Mouse (Mus musculus): Measurements from ENCODE around the gene Arfrp1. TPM values are rescaled to one million over a fixed set of nuclear protein-coding genes. Genes with fewer than 3 reads are reported as not detected.

Arfrp1 gene
- polyA plus RNA-seq, 1 experiment from 2014 or later, result 65.8 TPM

- no peaks in the 10 kb centered on the region for H3K27me3 ChIP-seq (ENCODE audit: control insufficient read depth, insufficient read depth, low read length)
- no peaks in the 10 kb centered on the region for H3K4me1 ChIP-seq (ENCODE audit: control insufficient read depth, insufficient read depth, low read length)
- no peak for DNase-seq
- no peaks in the 10 kb centered on the region for H3K9me3 ChIP-seq (ENCODE audit: control insufficient read depth, low read length)
- WGBS, result 95% methylated on average over 6 of the region's 6 CpGs
- ATAC-seq (ENCODE audit: low FRiP score, low TSS enrichment), result no peak
- peaks cover 80% of the 10 kb centered on the region for H3K36me3 ChIP-seq (ENCODE audit: control insufficient read depth, insufficient read depth, low read length)
- no peak overlapping the region for H3K4me3 ChIP-seq (replicated peaks; ENCODE audit: low read depth, low read length)
- no peak overlapping the region for H3K27ac ChIP-seq (replicated peaks; ENCODE audit: low read depth, low read length)
- no peak overlapping the region for H3K9ac ChIP-seq (replicated peaks; ENCODE audit: low read length)
- no peak overlapping the region for H3K4me2 ChIP-seq (ENCODE audit: low read length)
Measured at GRCm38 (mm10) chr2:181381631-181382306, 16.6 kb upstream of the Arfrp1 start.

- ATAC-seq (ENCODE audit: low FRiP score, low TSS enrichment) (no peak), DNase-seq (no peak)
- Histone ChIP-seq H3K4me1 (ENCODE audit: control insufficient read depth, insufficient read depth, low read length) (no peaks in the 10 kb centered on the region), H3K4me3 (replicated peaks; ENCODE audit: low read depth, low read length) (no peak overlapping the region), H3K4me2 (ENCODE audit: low read length) (no peak overlapping the region), H3K27me3 (ENCODE audit: control insufficient read depth, insufficient read depth, low read length) (no peaks in the 10 kb centered on the region), H3K36me3 (ENCODE audit: control insufficient read depth, insufficient read depth, low read length) (peaks cover 78% of the 10 kb centered on the region), H3K9me3 (ENCODE audit: control insufficient read depth, low read length) (no peaks in the 10 kb centered on the region), H3K27ac (replicated peaks; ENCODE audit: low read depth, low read length) (no peak overlapping the region), H3K9ac (replicated peaks; ENCODE audit: low read length) (no peak overlapping the region)
- 88% methylated on average over 5 of the region's 5 CpGs for WGBS
Measured at GRCm38 (mm10) chr2:181381107-181381506, 15.9 kb upstream of the Arfrp1 start.

GRCm38 (mm10) chr2:181380251-181380650 is 15.0 kb upstream of the Arfrp1 start:
- Histone ChIP-seq H3K4me3 (replicated peaks; ENCODE audit: low read depth, low read length) (no peak overlapping the region), H3K4me2 (ENCODE audit: low read length) (no peak overlapping the region), H3K27ac (replicated peaks; ENCODE audit: low read depth, low read length) (no peak overlapping the region), H3K27me3 (ENCODE audit: control insufficient read depth, insufficient read depth, low read length) (no peaks in the 10 kb centered on the region), H3K36me3 (ENCODE audit: control insufficient read depth, insufficient read depth, low read length) (peaks cover 70% of the 10 kb centered on the region), H3K4me1 (ENCODE audit: control insufficient read depth, insufficient read depth, low read length) (no peaks in the 10 kb centered on the region), H3K9ac (replicated peaks; ENCODE audit: low read length) (no peak overlapping the region), H3K9me3 (ENCODE audit: control insufficient read depth, low read length) (no peaks in the 10 kb centered on the region)
- 95% methylated on average over 5 of the region's 5 CpGs for WGBS
- no peak for DNase-seq
- no peak for ATAC-seq (ENCODE audit: low FRiP score, low TSS enrichment)

GRCm38 (mm10) chr2:181379778-181380177 is 14.6 kb upstream of the Arfrp1 start, which contains the start of gene Lime1:
Lime1 (plus strand) TSS chr2:181380078.
- Histone ChIP-seq H3K9me3 (ENCODE audit: control insufficient read depth, low read length) (no peaks in the 10 kb centered on the region), H3K36me3 (ENCODE audit: control insufficient read depth, insufficient read depth, low read length) (peaks cover 65% of the 10 kb centered on the region), H3K9ac (replicated peaks; ENCODE audit: low read length) (no peak within 1 kb of the TSS), H3K27me3 (ENCODE audit: control insufficient read depth, insufficient read depth, low read length) (no peaks in the 10 kb centered on the region), H3K4me1 (ENCODE audit: control insufficient read depth, insufficient read depth, low read length) (no peaks in the 10 kb centered on the region), H3K4me2 (ENCODE audit: low read length) (no peak within 1 kb of the TSS), H3K4me3 (replicated peaks; ENCODE audit: low read depth, low read length) (no peak within 1 kb of the TSS), H3K27ac (replicated peaks; ENCODE audit: low read depth, low read length) (no peak within 1 kb of the TSS)
- DNase-seq, result no peak
- 94% methylated on average over 12 of the region's 12 CpGs for WGBS
- ATAC-seq (ENCODE audit: low FRiP score, low TSS enrichment), result no peak

GRCm38 (mm10) chr2:181378701-181379100 is 13.5 kb upstream of the Arfrp1 start:
- Histone ChIP-seq H3K4me2 (ENCODE audit: low read length) (no peak overlapping the region), H3K9me3 (ENCODE audit: control insufficient read depth, low read length) (no peaks in the 10 kb centered on the region), H3K4me3 (replicated peaks; ENCODE audit: low read depth, low read length) (no peak overlapping the region), H3K27me3 (ENCODE audit: control insufficient read depth, insufficient read depth, low read length) (no peaks in the 10 kb centered on the region), H3K4me1 (ENCODE audit: control insufficient read depth, insufficient read depth, low read length) (no peaks in the 10 kb centered on the region), H3K9ac (replicated peaks; ENCODE audit: low read length) (no peak overlapping the region), H3K36me3 (ENCODE audit: control insufficient read depth, insufficient read depth, low read length) (peaks cover 55% of the 10 kb centered on the region), H3K27ac (replicated peaks; ENCODE audit: low read depth, low read length) (no peak overlapping the region)
- ATAC-seq (ENCODE audit: low FRiP score, low TSS enrichment) (no peak), DNase-seq (no peak)
- WGBS, result 96% methylated on average over 5 of the region's 5 CpGs

GRCm38 (mm10) chr2:181377230-181377629 is 12.0 kb upstream of the Arfrp1 start:
- DNase-seq (no peak), ATAC-seq (ENCODE audit: low FRiP score, low TSS enrichment) (no peak)
- Histone ChIP-seq H3K36me3 (ENCODE audit: control insufficient read depth, insufficient read depth, low read length) (peaks cover 41% of the 10 kb centered on the region), H3K9ac (replicated peaks; ENCODE audit: low read length) (no peak overlapping the region), H3K9me3 (ENCODE audit: control insufficient read depth, low read length) (no peaks in the 10 kb centered on the region), H3K27me3 (ENCODE audit: control insufficient read depth, insufficient read depth, low read length) (no peaks in the 10 kb centered on the region), H3K4me3 (replicated peaks; ENCODE audit: low read depth, low read length) (no peak overlapping the region), H3K27ac (replicated peaks; ENCODE audit: low read depth, low read length) (no peak overlapping the region), H3K4me2 (ENCODE audit: low read length) (no peak overlapping the region), H3K4me1 (ENCODE audit: control insufficient read depth, insufficient read depth, low read length) (no peaks in the 10 kb centered on the region)
- 94% methylated on average over 2 of the region's 2 CpGs for WGBS

GRCm38 (mm10) chr2:181375787-181376186 is 10.6 kb upstream of the Arfrp1 start:
- peak; percentile 54 for DNase-seq
- WGBS, result 95% methylated on average over 2 of the region's 2 CpGs
- ATAC-seq (ENCODE audit: low FRiP score, low TSS enrichment), result no peak
- H3K27me3 ChIP-seq (ENCODE audit: control insufficient read depth, insufficient read depth, low read length), result no peaks in the 10 kb centered on the region
- no peak overlapping the region for H3K4me2 ChIP-seq (ENCODE audit: low read length)
- no peak overlapping the region for H3K27ac ChIP-seq (replicated peaks; ENCODE audit: low read depth, low read length)
- no peaks in the 10 kb centered on the region for H3K4me1 ChIP-seq (ENCODE audit: control insufficient read depth, insufficient read depth, low read length)
- no peaks in the 10 kb centered on the region for H3K9me3 ChIP-seq (ENCODE audit: control insufficient read depth, low read length)
- no peak overlapping the region for H3K9ac ChIP-seq (replicated peaks; ENCODE audit: low read length)
- H3K4me3 ChIP-seq (replicated peaks; ENCODE audit: low read depth, low read length), result no peak overlapping the region
- H3K36me3 ChIP-seq (ENCODE audit: control insufficient read depth, insufficient read depth, low read length), result peaks cover 28% of the 10 kb centered on the region

- ATAC-seq (ENCODE audit: low FRiP score, low TSS enrichment) (no peak), DNase-seq (no peak)
- Histone ChIP-seq H3K4me3 (replicated peaks; ENCODE audit: low read depth, low read length) (no peak overlapping the region), H3K9ac (replicated peaks; ENCODE audit: low read length) (no peak overlapping the region), H3K9me3 (ENCODE audit: control insufficient read depth, low read length) (no peaks in the 10 kb centered on the region), H3K4me2 (ENCODE audit: low read length) (no peak overlapping the region), H3K36me3 (ENCODE audit: control insufficient read depth, insufficient read depth, low read length) (peaks cover 15% of the 10 kb centered on the region), H3K27me3 (ENCODE audit: control insufficient read depth, insufficient read depth, low read length) (no peaks in the 10 kb centered on the region), H3K4me1 (ENCODE audit: control insufficient read depth, insufficient read depth, low read length) (peaks cover 26% of the 10 kb centered on the region), H3K27ac (replicated peaks; ENCODE audit: low read depth, low read length) (no peak overlapping the region)
- WGBS, result 98% methylated on average over 5 of the region's 5 CpGs
Measured at GRCm38 (mm10) chr2:181370001-181370400, 4.8 kb upstream of the Arfrp1 start.

GRCm38 (mm10) chr2:181365655-181366075 is 461 bp upstream of the Arfrp1 start:
- Histone ChIP-seq H3K9ac (replicated peaks; ENCODE audit: low read length) (peak overlapping the region; percentile 86), H3K4me3 (replicated peaks; ENCODE audit: low read depth, low read length) (peak overlapping the region; percentile 85), H3K36me3 (ENCODE audit: control insufficient read depth, insufficient read depth, low read length) (peaks cover 42% of the 10 kb centered on the region), H3K9me3 (ENCODE audit: control insufficient read depth, low read length) (no peaks in the 10 kb centered on the region), H3K27me3 (ENCODE audit: control insufficient read depth, insufficient read depth, low read length) (no peaks in the 10 kb centered on the region), H3K4me2 (ENCODE audit: low read length) (peak overlapping the region; percentile 98), H3K27ac (replicated peaks; ENCODE audit: low read depth, low read length) (peak overlapping the region; percentile 88), H3K4me1 (ENCODE audit: control insufficient read depth, insufficient read depth, low read length) (peaks cover 33% of the 10 kb centered on the region)
- ATAC-seq (ENCODE audit: low FRiP score, low TSS enrichment) (peak; percentile 62), DNase-seq (peak; percentile 39)
- WGBS, result 0% methylated on average over 20 of the region's 20 CpGs

Measured in midbrain, embryonic 14.5 days (tissue).